Mouse (Mus musculus) heart, adult 8-10 months (tissue): Measurements from ENCODE around the gene Gm20388. TPM values are rescaled to one million over a fixed set of nuclear protein-coding genes. Genes with fewer than 3 reads are reported as not detected.

Experiments used
- DNase-seq: peaks from one replicate; pipeline ENCODE4 v3.0.0; 2022; ENCODE audit warnings: low spot score
- total RNA-seq, 4 experiments: library from RNA; stranded (reverse); gene quantifications; 2 replicates each; pipeline ENCODE4 v1.2.4; 2022

Gene Gm20388
- total RNA-seq, 4 experiments from 2014 or later = 4.2 to 6.7 TPM; not detected in 2

GRCm38 (mm10) chr8:120335262-120336086 lies 424.8 kb downstream of the Gm20388 start:
- DNase-seq = no peak

DNA sequence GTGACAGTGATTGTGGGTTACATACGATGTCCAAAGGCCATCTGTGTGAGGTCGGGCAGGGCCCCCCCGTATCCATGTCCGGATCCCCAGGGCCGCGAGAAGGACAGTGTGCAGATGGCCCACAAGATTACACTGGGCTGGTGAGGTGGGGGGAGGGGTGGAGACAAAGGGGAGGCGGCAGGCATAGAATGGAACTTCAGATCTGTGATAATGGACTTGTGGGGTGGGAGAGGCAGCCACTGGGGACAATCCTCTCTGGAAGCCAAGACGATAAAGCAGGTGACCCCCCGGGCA lies 425.4 kb downstream of the Gm20388 start:
- no peak for DNase-seq

GRCm38 (mm10) chr8:120336909-120337555 lies 426.4 kb downstream of the Gm20388 start:
- no peak for DNase-seq

GRCm38 (mm10) chr8:120337627-120338026 lies 427.0 kb downstream of the Gm20388 start:
- no peak for DNase-seq

DNA sequence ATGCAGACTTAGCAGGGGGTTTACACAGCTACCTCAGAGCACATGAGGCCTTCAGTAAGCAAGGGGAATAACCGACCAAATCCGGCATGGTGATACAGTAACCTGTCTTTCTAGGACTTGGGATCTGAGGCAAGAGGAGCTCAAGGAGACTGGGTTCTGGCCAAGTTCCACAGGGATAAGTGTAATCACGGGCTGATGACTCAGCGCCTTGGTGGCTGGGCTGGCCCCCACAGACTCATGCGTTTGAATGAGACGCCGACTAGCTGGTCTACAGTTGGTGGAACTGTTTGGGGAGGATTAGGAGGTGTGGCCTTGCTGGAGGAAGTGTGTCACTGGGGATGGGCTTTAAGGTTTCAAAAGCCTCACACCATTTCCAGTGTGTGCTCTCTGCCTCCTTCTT lies 428.0 kb downstream of the Gm20388 start:
- no peak for DNase-seq

DNA sequence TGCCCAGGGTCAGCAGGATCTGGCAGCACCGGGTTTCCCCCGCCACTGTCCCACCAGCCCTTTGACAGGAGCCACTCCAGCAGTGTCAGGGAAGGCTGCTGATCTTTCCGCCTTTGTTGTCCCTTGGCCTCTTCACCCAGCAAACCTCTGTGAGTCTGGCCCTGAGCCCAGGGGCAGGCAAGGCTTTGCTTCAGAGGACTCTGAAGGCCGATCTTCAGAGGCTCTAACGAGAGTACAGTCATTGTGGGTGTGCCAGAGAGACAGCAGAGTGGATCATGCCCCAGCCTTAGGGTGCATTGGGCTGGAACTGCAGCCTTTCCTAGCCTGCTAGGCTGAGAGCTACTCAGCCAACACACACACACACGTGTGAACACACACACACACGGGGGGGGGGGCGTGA lies 429.1 kb downstream of the Gm20388 start:
- no peak for DNase-seq

- no peak for DNase-seq
These were observed 430.5 kb downstream of the Gm20388 start for GRCm38 (mm10) chr8:120341124-120341523.

DNA sequence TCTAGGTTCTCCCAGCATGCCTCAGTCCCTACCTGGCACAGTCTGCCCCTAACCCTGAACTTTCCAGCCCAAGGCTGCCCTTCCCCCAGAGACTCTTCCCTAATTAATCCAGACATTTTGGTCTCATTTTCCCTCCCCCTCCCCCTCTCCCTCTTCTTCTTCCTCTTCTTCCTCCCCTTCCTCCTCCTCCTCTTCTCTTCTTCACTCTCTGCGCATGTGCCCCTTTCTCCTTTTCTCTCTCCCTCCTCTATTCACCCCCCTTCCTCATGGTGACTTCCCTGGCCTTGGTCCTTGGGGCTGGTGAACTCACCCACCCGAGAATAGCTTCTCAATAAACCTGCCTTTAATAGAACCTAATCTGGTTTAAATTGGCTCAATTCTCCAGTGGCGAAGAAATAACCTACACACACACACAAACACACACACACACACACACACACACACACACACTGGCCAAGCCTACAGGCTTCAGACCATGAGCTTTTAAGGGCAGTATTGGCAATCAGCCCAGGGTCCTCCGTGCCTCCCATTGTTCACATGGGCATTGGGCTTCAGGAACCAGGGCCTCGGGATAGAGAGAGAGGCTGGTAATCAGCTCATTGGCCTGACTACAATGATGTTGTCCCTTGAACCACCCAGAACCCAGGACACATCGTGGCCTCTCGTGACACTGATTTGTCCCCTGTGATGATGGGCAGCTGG lies 432.4 kb downstream of the Gm20388 start:
- DNase-seq = no peak

- no peak for DNase-seq
These were observed 432.9 kb downstream of the Gm20388 start for GRCm38 (mm10) chr8:120343582-120343981.

- DNase-seq = no peak
These were observed 433.5 kb downstream of the Gm20388 start for GRCm38 (mm10) chr8:120344166-120344565.

- no peak for DNase-seq
These were observed 433.9 kb downstream of the Gm20388 start for GRCm38 (mm10) chr8:120344583-120344982.

GRCm38 (mm10) chr8:120347734-120348341 lies 437.2 kb downstream of the Gm20388 start:
- DNase-seq = no peak

DNA sequence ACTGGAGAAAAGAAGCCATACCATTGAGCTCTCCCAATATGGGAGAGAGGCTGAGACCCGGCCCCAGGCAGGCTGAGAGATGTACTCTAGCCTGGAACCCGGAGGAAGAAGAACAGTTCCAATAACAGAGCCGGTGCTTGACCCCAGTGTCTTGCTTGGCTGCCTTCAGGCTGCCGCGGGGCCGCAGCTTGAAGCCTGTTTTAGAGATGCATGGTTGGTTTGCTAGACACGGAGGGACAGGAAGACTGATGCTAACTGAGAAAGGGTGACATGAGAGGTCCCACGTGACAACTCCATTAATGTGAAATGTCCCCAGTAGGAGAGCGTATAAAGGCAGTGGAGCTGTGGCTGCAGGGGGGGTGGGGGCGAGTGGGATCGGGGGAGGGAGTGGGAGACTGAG lies 438.3 kb downstream of the Gm20388 start:
- no peak for DNase-seq

- no peak for DNase-seq
These were observed 440.9 kb downstream of the Gm20388 start for GRCm38 (mm10) chr8:120351332-120352071.

GRCm38 (mm10) chr8:120352096-120352495 lies 441.5 kb downstream of the Gm20388 start:
- DNase-seq = no peak

GRCm38 (mm10) chr8:120356067-120356466 lies 445.4 kb downstream of the Gm20388 start:
- no peak for DNase-seq

GRCm38 (mm10) chr8:120357504-120357903 lies 446.9 kb downstream of the Gm20388 start:
- no peak for DNase-seq

DNA sequence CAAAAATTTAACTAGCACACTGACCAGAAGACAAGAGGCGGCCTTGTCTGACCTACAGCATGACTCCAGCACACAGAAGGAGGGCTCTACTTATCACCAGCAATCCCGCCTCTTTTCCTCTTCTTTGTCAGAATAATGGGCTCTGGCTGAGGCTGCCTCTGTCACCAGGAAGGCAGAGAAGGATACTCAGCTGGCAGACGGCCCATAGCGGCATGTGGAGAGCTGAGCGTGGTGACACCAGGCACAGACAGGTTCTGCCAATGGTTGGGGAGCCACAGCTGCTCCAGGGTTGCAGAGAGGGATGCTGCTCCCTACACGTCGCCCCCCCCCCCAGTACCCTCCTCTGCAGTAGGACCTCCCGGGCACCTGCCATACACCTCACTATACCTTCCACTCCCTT lies 450.7 kb downstream of the Gm20388 start:
- DNase-seq = no peak

DNA sequence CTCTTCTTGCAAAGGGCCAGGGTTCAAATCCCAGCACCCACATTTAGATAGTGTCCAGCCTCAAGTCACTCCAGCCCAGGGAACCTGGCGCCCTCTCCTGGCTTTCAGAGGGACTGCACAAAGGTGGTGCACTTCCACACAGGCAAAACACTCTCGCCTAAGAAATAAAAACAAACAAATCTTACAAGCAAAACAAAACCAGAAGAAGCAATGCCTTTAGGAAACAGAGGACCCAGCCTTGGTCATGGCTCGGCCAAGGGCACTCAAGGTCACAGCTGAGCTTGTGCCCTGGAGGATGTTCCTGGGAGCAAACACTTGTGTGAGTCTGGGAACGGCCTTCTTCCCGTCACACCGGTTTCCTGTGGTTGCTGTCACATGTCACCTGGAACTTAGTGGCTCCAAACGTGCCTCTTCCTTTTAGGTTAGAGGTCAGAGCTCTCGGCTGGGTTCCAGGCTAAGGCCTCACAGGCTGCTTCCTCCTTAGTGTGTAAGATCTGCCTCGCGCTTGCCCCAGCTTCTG lies 453.0 kb downstream of the Gm20388 start:
- peak; percentile 84 for DNase-seq

DNA sequence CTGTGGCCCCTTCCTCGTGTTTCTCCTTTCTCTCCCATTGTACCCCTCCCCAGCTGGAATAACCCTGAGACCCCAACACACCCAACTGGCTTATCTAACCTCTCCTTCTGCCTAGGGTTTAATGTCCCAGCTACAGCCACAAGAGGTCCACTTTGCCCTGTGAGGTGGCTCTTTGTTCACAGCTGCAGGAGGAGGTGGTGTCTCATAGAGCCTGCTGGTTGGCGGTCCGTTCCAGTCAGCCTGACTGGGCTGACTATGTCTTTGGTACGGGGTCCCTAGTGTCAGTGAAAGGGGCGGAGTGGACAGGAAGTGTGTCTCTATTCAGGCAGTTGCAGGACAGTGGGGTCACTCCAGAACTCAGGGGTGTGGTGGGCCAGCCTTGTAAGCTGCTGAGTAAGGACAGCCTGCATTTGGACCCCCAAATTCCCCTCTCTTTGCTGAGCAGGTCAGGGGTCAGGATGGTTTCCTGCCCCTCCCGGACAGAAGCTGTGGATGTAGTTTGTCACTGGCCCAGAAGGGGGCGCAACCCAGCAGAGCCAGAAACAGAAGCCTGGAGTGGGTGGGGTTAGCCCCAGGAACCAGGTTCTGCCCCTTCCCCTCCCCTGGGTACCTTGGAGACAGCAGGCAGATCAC lies 453.6 kb downstream of the Gm20388 start:
- DNase-seq = no peak

GRCm38 (mm10) chr8:120366840-120367239 lies 456.2 kb downstream of the Gm20388 start:
- no peak for DNase-seq
